Mouse (Mus musculus) CH12.LX (cell line): ENCODE data around the gene Nxph1. TPM values are rescaled to one million over a fixed set of nuclear protein-coding genes. Genes with fewer than 3 reads are reported as not detected.
A peak's percentile ranks its signal among the peaks of the same experiment; 100 is the strongest.

Experiments
- DNase-seq: peaks from one replicate; pipeline ENCODE4 v3.0.0-alpha.2; 2013; ENCODE audit errors: extremely low read depth
- H3K27ac ChIP-seq: 2 replicates; pipeline ENCODE4 v1.5.1; 2012; ENCODE audit warnings: low read depth, mild to moderate bottlenecking, control low read depth, moderate library complexity; ENCODE audit not compliant: insufficient read depth
- H3K27me3 ChIP-seq: replicated peaks from 2 replicates; pipeline ENCODE3; 2012; ENCODE audit warnings: inconsistent platforms
- H3K36me3 ChIP-seq, 2 experiments: replicated peaks in 1 of 2; 2 replicates each; pipeline versions ENCODE3 to v1.6.1; 2012; ENCODE audit warnings: inconsistent platforms in 1 of 2, low read length in 1 of 2, mild to moderate bottlenecking in 1 of 2, mixed read lengths in 1 of 2, moderate library complexity in 1 of 2; ENCODE audit not compliant: control insufficient read depth in 1 of 2, insufficient read depth in 1 of 2
- H3K4me1 ChIP-seq, 2 experiments: 2 replicates each; pipeline ENCODE4 v1.6.1; 2012; ENCODE audit warnings: inconsistent platforms in 1 of 2, moderate library complexity in 1 of 2; ENCODE audit not compliant: insufficient read depth in 2 of 2, control insufficient read depth in 1 of 2
- H3K4me2 ChIP-seq: 2 replicates; pipeline ENCODE4 v1.6.1; 2012; ENCODE audit warnings: low read depth, mild to moderate bottlenecking, control low read depth; ENCODE audit not compliant: poor library complexity, insufficient read depth, severe bottlenecking
- H3K4me3 ChIP-seq, 3 experiments: fragments of 150-350 bp in 1 of 3; sonication (generic) in 1 of 3; replicated peaks in 1 of 3; 2 replicates each; pipeline versions ENCODE3 to v1.5.1; 2011 to 2012; ENCODE audit warnings: low read depth in 2 of 3, low read length in 2 of 3, mild to moderate bottlenecking in 2 of 3, moderate library complexity in 2 of 3, control low read depth in 1 of 3, improper control_type of control experiment in 1 of 3, inconsistent platforms in 1 of 3, mixed read lengths in 1 of 3; ENCODE audit not compliant: poor library complexity in 1 of 3
- H3K79me2 ChIP-seq: replicated peaks from 2 replicates; pipeline ENCODE4 v1.6.1; 2012; ENCODE audit warnings: mild to moderate bottlenecking, moderate library complexity; ENCODE audit not compliant: control insufficient read depth, poor library complexity, insufficient read depth, severe bottlenecking; ENCODE audit errors: extremely low read depth
- H3K9ac ChIP-seq: 2 replicates; pipeline ENCODE4 v1.6.1; 2012; ENCODE audit warnings: low read depth, mild to moderate bottlenecking, control low read depth, moderate library complexity; ENCODE audit not compliant: insufficient read depth
- H3K9me3 ChIP-seq: replicated peaks from 2 replicates; pipeline ENCODE3; 2012; ENCODE audit warnings: low read length, inconsistent platforms, mixed read lengths
- CHD1 ChIP-seq: IDR thresholded peaks from 2 replicates; pipeline ENCODE4 v1.6.1; 2012; ENCODE audit warnings: low read depth, low read length, improper control_type of control experiment, inconsistent platforms
- CHD2 ChIP-seq: IDR thresholded peaks from 2 replicates; pipeline ENCODE4 v1.6.1; 2011; ENCODE audit warnings: low read length, improper control_type of control experiment
- CTCF ChIP-seq, 2 experiments: IDR thresholded peaks in 1 of 2; conservative IDR thresholded peaks in 1 of 2; 2 replicates each; pipeline ENCODE4 v1.5.1; 2011 to 2012; ENCODE audit warnings: low read depth in 2 of 2, low read length in 2 of 2, improper control_type of control experiment in 1 of 2, inconsistent platforms in 1 of 2, mild to moderate bottlenecking in 1 of 2, moderate library complexity in 1 of 2
- E2F4 ChIP-seq: IDR thresholded peaks from 2 replicates; pipeline ENCODE4 v1.6.1; 2011; ENCODE audit warnings: low read depth, low read length, improper control_type of control experiment; ENCODE audit not compliant: insufficient replicate concordance
- GABPA ChIP-seq: IDR thresholded peaks from 2 replicates; pipeline ENCODE4 v1.6.1; 2012; ENCODE audit warnings: low read depth, low read length, improper control_type of control experiment, inconsistent platforms; ENCODE audit not compliant: insufficient replicate concordance
- JUN ChIP-seq: IDR thresholded peaks from 2 replicates; pipeline ENCODE4 v1.6.1; 2011; ENCODE audit warnings: low read depth, mild to moderate bottlenecking, low read length, improper control_type of control experiment, moderate library complexity; ENCODE audit not compliant: insufficient read depth
- JUND ChIP-seq: conservative IDR thresholded peaks from 2 replicates; pipeline ENCODE4 v1.6.1; 2011; ENCODE audit warnings: low read depth, low read length, improper control_type of control experiment
- KAT2A ChIP-seq: IDR thresholded peaks from 2 replicates; pipeline ENCODE4 v1.6.1; 2012; ENCODE audit warnings: low read length, improper control_type of control experiment, inconsistent platforms; ENCODE audit not compliant: insufficient replicate concordance
- MAFK ChIP-seq: IDR thresholded peaks from 2 replicates; pipeline ENCODE4 v1.6.1; 2011; ENCODE audit warnings: low read length, improper control_type of control experiment; ENCODE audit not compliant: insufficient replicate concordance
- MEF2A ChIP-seq: IDR thresholded peaks from 2 replicates; pipeline ENCODE4 v1.6.1; 2014; ENCODE audit warnings: low read depth, mild to moderate bottlenecking, inconsistent platforms, low read length, improper control_type of control experiment, borderline replicate concordance
- MXI1 ChIP-seq: IDR thresholded peaks from 2 replicates; pipeline ENCODE4 v1.6.1; 2011; ENCODE audit warnings: mild to moderate bottlenecking, low read depth, low read length, improper control_type of control experiment
- MYC ChIP-seq: IDR thresholded peaks from 2 replicates; pipeline ENCODE4 v1.6.1; 2011; ENCODE audit warnings: low read depth, mild to moderate bottlenecking, improper control_type of control experiment, low read length
- NELFE ChIP-seq: IDR thresholded peaks from 2 replicates; pipeline ENCODE4 v1.6.1; 2011; ENCODE audit warnings: low read depth, low read length, improper control_type of control experiment
- NRF1 ChIP-seq: IDR thresholded peaks from 2 replicates; pipeline ENCODE4 v1.6.1; 2014; ENCODE audit warnings: low read depth, mild to moderate bottlenecking, inconsistent platforms, low read length, improper control_type of control experiment, moderate library complexity
- POLR2A ChIP-seq: IDR thresholded peaks from 2 replicates; pipeline ENCODE4 v1.6.1; 2011; ENCODE audit warnings: low read depth, mild to moderate bottlenecking, improper control_type of control experiment, low read length
- RAD21 ChIP-seq: IDR thresholded peaks from 2 replicates; pipeline ENCODE4 v1.6.1; 2011; ENCODE audit warnings: low read depth, mild to moderate bottlenecking, low read length, improper control_type of control experiment, moderate library complexity
- RCOR1 ChIP-seq: conservative IDR thresholded peaks from 2 replicates; pipeline ENCODE4 v1.6.1; 2012; ENCODE audit warnings: low read depth, mild to moderate bottlenecking, inconsistent platforms, low read length, improper control_type of control experiment
- TCF12 ChIP-seq: IDR thresholded peaks from 2 replicates; pipeline ENCODE4 v1.6.1; 2014; ENCODE audit warnings: low read depth, mild to moderate bottlenecking, inconsistent platforms, low read length, improper control_type of control experiment
- UBTF ChIP-seq: IDR thresholded peaks from 2 replicates; pipeline ENCODE4 v1.6.1; 2012; ENCODE audit warnings: low read depth, mild to moderate bottlenecking, inconsistent platforms, low read length, improper control_type of control experiment, moderate library complexity
- USF1 ChIP-seq: IDR thresholded peaks from 2 replicates; pipeline ENCODE4 v1.6.1; 2014; ENCODE audit warnings: low read depth, mild to moderate bottlenecking, inconsistent platforms, low read length, improper control_type of control experiment
- USF2 ChIP-seq: conservative IDR thresholded peaks from 2 replicates; pipeline ENCODE4 v1.6.1; 2011; ENCODE audit warnings: low read depth, low read length, improper control_type of control experiment
- ZMIZ1 ChIP-seq: IDR thresholded peaks from 2 replicates; pipeline ENCODE4 v1.6.1; 2012; ENCODE audit warnings: low read depth, mild to moderate bottlenecking, inconsistent platforms, low read length, improper control_type of control experiment
- dilution Hi-C: fragments of 300-500 bp; cut with MboI; formaldehyde crosslinking; loops from 2 replicates; pipeline ENCODE4 v1.14.3; 2020; ENCODE audit warnings: low sequenced_read_pairs; ENCODE audit not compliant: extremely low pct_unique_long_range_greater_than_20kb, extremely low pct_ligation_motif_present
- in situ Hi-C: fragments of 300-500 bp; cut with MboI; formaldehyde crosslinking; loops from 3 replicates; pipeline ENCODE4 v1.14.3; 2019; ENCODE audit warnings: low sequenced_read_pairs, low pct_ligation_motif_present, low pct_unique_long_range_greater_than_20kb, mixed read lengths
- polyA plus RNA-seq: library from polyadenylated mRNA; unstranded; fragments of >175 nt; gene quantifications from 2 replicates; pipeline ENCODE4 v1.2.1, GENCODE M21; 2012; ENCODE audit warnings: low read depth; ENCODE audit not compliant: insufficient read length
- total RNA-seq, 2 experiments: library from RNA; depleted of rRNA; stranded (reverse); fragments of 300-350 nt in 1 of 2; fragments of >200 nt in 1 of 2; gene quantifications; 2 replicates each; pipeline ENCODE4 v1.2.3; 2012 to 2014

The Nxph1 gene
- total and polyA plus RNA-seq, 3 experiments = not detected

- no peak for DNase-seq
- Histone ChIP-seq H3K9ac (no peak overlapping the region), H3K27me3 (no peaks in the 10 kb centered on the region), H3K9me3 (no peaks in the 10 kb centered on the region), H3K4me1 (peaks cover 0 to 2% of the 10 kb centered on the region in 2 experiments; a peak in 1 of 4 replicates), H3K27ac (no peak overlapping the region), H3K4me2 (peak overlapping the region; percentile 44; the same call in 1 of the 2 replicates)
- in situ Hi-C loops (loop anchor here (25.0 kb wide), 1 partner anchor 301 kb away; no protein-coding TSS in a partner anchor), dilution Hi-C loops (no loop called here)
- TF ChIP-seq MXI1 (no peak), MYC (no peak), JUND (no peak), JUN (no peak), NELFE (no peak), KAT2A (no peak), USF1 (no peak), TCF12 (no peak), GABPA (no peak), CHD1 (no peak)
- TF ChIP-seq, all 38 proteins: peak for 0
- Histone ChIP-seq H3K4me3 (no peak overlapping the region), H3K79me2 (no peaks in the 10 kb centered on the region), H3K36me3 (no peaks in the 10 kb centered on the region)
Observed at GRCm38 (mm10) chr6:8936168-8936567, 12.1 kb upstream of the Nxph1 start.

DNA sequence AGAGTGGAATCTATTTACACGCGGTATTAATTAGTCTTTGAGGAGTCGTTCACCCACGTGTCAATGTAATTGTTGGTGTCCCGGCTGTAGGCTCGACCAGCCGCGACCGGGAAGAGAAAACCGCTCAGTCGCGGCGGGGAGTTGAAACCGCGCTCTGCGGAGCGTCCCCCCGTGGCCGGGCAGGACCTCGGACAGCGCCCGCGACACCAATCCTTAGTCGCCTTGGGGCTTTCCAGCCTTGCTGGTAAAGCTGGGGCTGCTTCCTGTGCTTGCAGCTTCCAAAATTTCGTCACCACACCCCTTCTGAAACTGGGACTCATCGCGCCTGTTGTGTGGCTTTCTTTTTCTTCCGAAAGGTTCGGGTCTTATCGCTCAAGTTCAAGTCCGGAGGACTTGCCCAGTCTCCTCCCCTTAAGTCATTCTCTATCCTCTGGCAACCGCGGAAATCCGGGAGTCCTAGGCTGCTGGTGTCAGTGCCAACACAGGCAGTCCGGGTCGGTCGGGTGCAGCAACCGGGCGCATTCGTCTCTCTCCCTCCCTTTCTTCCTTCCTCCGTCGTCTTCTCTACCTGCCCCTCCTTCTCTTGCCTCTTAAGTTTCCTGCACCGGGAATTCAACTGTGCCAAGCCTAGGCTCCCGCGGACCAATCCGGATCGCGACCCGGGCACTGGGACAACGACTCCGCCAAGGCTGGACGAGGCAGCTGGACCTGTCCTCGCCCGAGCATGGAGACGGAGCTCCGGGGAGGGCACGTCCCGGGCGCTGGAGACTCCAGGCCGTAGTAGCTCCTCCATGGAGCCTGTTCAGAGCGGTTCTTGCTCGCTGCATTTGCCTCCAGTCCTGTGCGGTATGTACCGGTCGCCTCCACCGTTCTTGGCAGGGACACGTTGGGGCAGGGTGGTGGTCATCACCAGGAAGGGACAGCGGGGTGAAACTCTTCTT lies 510 bp downstream of the Nxph1 start:
- no peaks in the 10 kb centered on the region for H3K27me3 ChIP-seq
- H3K4me1 ChIP-seq = no peaks in the 10 kb centered on the region
- dilution Hi-C loops (no loop called here), in situ Hi-C loops (loop anchor here (25.0 kb wide), 1 partner anchor 289 kb away; no protein-coding TSS in a partner anchor)
- H3K79me2 ChIP-seq = no peaks in the 10 kb centered on the region
- DNase-seq = no peak
- no peak overlapping the region for H3K9ac ChIP-seq
- no peaks in the 10 kb centered on the region for H3K36me3 ChIP-seq
- no peak for TF ChIP-seq CHD2
- TF ChIP-seq MAFK = no peak
- TF ChIP-seq CTCF (conservative IDR thresholded peaks at IDR 0.05 in 1 of 2, IDR thresholded peaks at IDR 0.05 in 1 of 2; ENCODE audit: low read depth in 2 of 2, low read length in 2 of 2) = no peak
- no peak for TF ChIP-seq RAD21
- no peak for TF ChIP-seq NRF1
- no peak for TF ChIP-seq ZMIZ1
- TF ChIP-seq E2F4 = no peak
- no peak for TF ChIP-seq JUN
- no peak for TF ChIP-seq JUND
- no peak for TF ChIP-seq USF2
- no peak for TF ChIP-seq UBTF
- no peak for TF ChIP-seq USF1
- TF ChIP-seq RCOR1 = no peak
- no peak for TF ChIP-seq MXI1
- no peak for TF ChIP-seq POLR2A
- TF ChIP-seq GABPA = no peak
- TF ChIP-seq MEF2A = no peak
- no peak overlapping the region for H3K4me3 ChIP-seq
- no peak overlapping the region for H3K27ac ChIP-seq
- peaks cover 17% of the 10 kb centered on the region for H3K9me3 ChIP-seq
- H3K4me2 ChIP-seq = no peak overlapping the region
